Mouse (Mus musculus) heart, postnatal 0 days (tissue): Measurements from ENCODE around the gene Atp6v0c. TPM values are rescaled to one million over a fixed set of nuclear protein-coding genes. Genes with fewer than 3 reads are reported as not detected.

Source experiments
- ATAC-seq: fragments of 200-750 bp; cut with Nextera tagmentation; 2 replicates; pipeline ENCODE4 v1.8.0; 2017; ENCODE audit warnings: low read depth, moderate number of reproducible peaks, moderate library complexity; ENCODE audit not compliant: insufficient read depth
- DNase-seq: peaks from one replicate; pipeline ENCODE4 v3.0.0-alpha.2; 2016; ENCODE audit warnings: low spot score
- H3K27ac ChIP-seq: fragments of 300-500 bp; sonication (generic); 2 replicates; pipeline ENCODE4 v1.5.1; 2014; ENCODE audit warnings: low read depth, mild to moderate bottlenecking
- H3K27me3 ChIP-seq: fragments of 300-500 bp; sonication (generic); 2 replicates; pipeline ENCODE4 v1.6.1; 2014; ENCODE audit warnings: low read length, mixed read lengths; ENCODE audit not compliant: control insufficient read depth, insufficient read depth
- H3K36me3 ChIP-seq: fragments of 300-500 bp; sonication (generic); replicated peaks from 2 replicates; pipeline ENCODE4 v1.6.1; 2014; ENCODE audit warnings: low read length, mixed read lengths; ENCODE audit not compliant: control insufficient read depth, insufficient read depth
- H3K4me1 ChIP-seq: fragments of 300-500 bp; sonication (generic); 2 replicates; pipeline ENCODE4 v1.6.1; 2014; ENCODE audit warnings: antibody characterized with exemption; ENCODE audit not compliant: control insufficient read depth, insufficient read depth
- H3K4me2 ChIP-seq: fragments of 300-500 bp; sonication (generic); 2 replicates; pipeline ENCODE4 v1.6.1; 2014; ENCODE audit warnings: low read depth, mild to moderate bottlenecking, low read length, moderate library complexity
- H3K4me3 ChIP-seq: fragments of 300-500 bp; sonication (generic); 2 replicates; pipeline ENCODE4 v1.5.1; 2014; ENCODE audit warnings: low read depth, low read length
- H3K9ac ChIP-seq: fragments of 300-500 bp; sonication (generic); replicated peaks from 2 replicates; pipeline ENCODE4 v1.6.1; 2014; ENCODE audit warnings: low read depth, low read length, mixed read lengths
- H3K9me3 ChIP-seq: fragments of 300-500 bp; sonication (generic); replicated peaks from 2 replicates; pipeline ENCODE4 v1.6.1; 2016; ENCODE audit warnings: low read length; ENCODE audit not compliant: control insufficient read depth
- CTCF ChIP-seq: IDR thresholded peaks from 2 replicates; pipeline ENCODE4 v1.5.1; 2016; ENCODE audit warnings: antibody characterized with exemption, control low read depth, low read depth
- EP300 ChIP-seq: IDR thresholded peaks from 2 replicates; pipeline ENCODE4 v1.6.1; 2016; ENCODE audit warnings: antibody characterized with exemption, low read depth
- WGBS: fragments of 180-500 bp; shearing (Covaris S2); extraction: QIAGEN DNeasy Blood & Tissue Kit; methylation state at CpG from one replicate; pipeline ENCODE4 v1.1.7; 2014; 5-methylcytosine and 5-hydroxymethylcytosine counted together
- polyA plus RNA-seq: library from polyadenylated mRNA; unstranded; fragments of >200 nt; fragmentation: Nextera tagmentation; extraction: Ambion mirVana; gene quantifications from 2 replicates; pipeline ENCODE4 v1.2.1, GENCODE M21; 2015
- total RNA-seq: library from RNA; depleted of rRNA; stranded (reverse); fragments of >200 nt; gene quantifications from 2 replicates; pipeline ENCODE4 v1.2.3, GENCODE M21; 2014; ENCODE audit warnings: low replicate concordance

Gene Atp6v0c
- total and polyA plus RNA-seq, 2 experiments from 2014 or later: 238 to 570 TPM

DNA sequence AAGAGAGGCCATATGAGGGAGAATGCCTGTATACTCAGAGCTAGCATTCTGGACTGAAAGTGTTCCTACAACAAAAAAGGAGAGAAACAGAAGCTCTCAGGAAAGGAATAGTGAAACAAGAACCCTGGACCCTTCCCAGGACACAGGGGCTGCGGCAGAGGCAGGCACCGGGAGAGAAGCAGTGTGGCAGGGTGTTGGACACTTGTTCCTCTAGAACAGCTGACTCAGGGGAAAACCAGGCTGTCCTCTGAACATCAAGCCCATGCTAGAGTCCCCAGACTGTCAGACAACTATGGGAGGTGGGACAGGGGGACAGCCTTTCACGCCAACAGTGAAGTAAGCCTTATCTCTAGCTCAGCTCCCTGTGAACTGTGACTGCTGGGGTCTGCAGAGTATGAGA is 41.1 kb upstream of the Atp6v0c start:
- H3K9me3 ChIP-seq: no peaks in the 10 kb centered on the region
- DNase-seq (no peak), ATAC-seq (no peak)
- 91% methylated on average over 3 of the region's 3 CpGs for WGBS
- H3K4me3 ChIP-seq: no peak overlapping the region
- no peaks in the 10 kb centered on the region for H3K36me3 ChIP-seq
- H3K27ac ChIP-seq: no peak overlapping the region
- no peak overlapping the region for H3K4me2 ChIP-seq
- no peak overlapping the region for H3K9ac ChIP-seq
- TF ChIP-seq EP300 (no peak), CTCF (no peak)
- peaks cover 25% of the 10 kb centered on the region for H3K4me1 ChIP-seq
- H3K27me3 ChIP-seq: peaks cover 48% of the 10 kb centered on the region

DNA sequence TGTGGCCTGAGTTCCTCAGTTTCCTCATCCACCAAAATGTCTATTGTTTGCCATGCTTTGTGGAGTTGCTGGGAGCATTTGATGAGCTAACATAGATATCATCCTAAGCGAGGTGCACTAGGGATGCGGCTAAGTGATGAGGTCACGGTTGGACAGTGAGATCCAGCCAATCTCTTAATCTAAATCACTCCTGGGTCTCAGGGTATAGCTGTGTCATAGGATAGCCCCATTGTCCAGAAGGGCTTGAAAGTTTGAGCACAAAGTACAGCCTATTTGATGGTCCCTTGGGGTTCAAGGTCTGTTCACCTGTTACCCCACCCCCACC is 40.4 kb upstream of the Atp6v0c start:
- Histone ChIP-seq H3K4me3 (no peak overlapping the region), H3K9me3 (no peaks in the 10 kb centered on the region), H3K27me3 (peaks cover 48% of the 10 kb centered on the region), H3K4me1 (peaks cover 30% of the 10 kb centered on the region), H3K9ac (no peak overlapping the region), H3K4me2 (no peak overlapping the region), H3K27ac (no peak overlapping the region), H3K36me3 (no peaks in the 10 kb centered on the region)
- no peak for TF ChIP-seq EP300
- TF ChIP-seq CTCF: no peak
- WGBS: 71% methylated on average over 3 of the region's 3 CpGs
- no peak for DNase-seq
- no peak for ATAC-seq

DNA sequence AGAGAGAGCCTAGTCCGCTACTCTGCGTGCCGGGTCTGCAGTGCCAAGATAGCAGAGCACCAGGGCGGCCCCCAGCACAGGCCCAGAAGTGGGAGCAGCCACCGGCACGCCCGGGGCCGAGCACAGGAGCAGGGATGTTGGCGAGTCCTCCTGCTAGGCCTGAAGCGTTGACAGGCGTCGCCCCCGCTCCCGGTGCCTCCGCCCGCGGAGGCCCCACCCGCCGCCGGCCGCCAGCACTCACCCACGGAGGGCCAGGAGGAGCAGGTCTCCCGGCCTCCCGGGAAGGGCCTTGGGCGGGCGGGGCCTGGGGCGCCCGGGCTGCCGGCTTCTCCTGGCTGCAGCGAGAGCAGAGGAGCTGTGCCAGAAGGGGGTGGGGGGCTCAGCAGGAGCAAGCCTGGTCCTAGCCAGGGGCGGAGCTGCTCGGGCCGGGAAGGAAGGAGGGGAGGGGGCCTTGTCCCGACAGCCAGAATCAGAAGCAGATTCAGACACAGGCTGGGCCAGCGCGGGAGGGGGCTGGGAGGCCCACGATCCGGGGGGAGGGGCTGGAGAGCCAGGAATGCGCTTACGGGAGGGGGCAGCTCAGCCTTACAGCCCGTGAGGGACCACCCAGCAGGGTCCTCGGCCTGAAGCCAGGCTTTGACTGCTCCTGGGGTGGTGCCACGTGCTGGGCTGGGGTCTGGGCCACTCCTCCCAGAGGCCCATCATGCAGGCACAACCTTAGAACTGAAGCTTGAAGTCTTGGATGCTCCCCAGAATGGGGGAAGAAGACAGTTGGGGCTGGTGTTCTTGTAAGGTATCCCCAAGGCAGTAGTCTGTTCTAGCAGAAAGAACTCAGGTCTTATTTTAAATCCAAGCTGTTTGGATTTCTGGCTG is 39.8 kb upstream of the Atp6v0c start, which contains the start of gene Ntn3:
TSS of gene Ntn3 (minus strand) at position 489 of the 873 bp plus-strand sequence.
- Histone ChIP-seq H3K9ac (peak within 1 kb of the TSS; percentile 49), H3K4me2 (peak within 1 kb of the TSS; percentile 71), H3K27me3 (peaks cover 48% of the 10 kb centered on the region), H3K36me3 (no peaks in the 10 kb centered on the region), H3K9me3 (no peaks in the 10 kb centered on the region), H3K4me3 (peak within 1 kb of the TSS; percentile 39), H3K4me1 (peaks cover 36% of the 10 kb centered on the region), H3K27ac (no peak within 1 kb of the TSS)
- DNase-seq (no peak), ATAC-seq (peak; percentile 19; the same call in 1 of the 2 replicates)
- TF ChIP-seq CTCF: no peak
- WGBS: 4% methylated on average over 32 of the region's 43 CpGs

DNA sequence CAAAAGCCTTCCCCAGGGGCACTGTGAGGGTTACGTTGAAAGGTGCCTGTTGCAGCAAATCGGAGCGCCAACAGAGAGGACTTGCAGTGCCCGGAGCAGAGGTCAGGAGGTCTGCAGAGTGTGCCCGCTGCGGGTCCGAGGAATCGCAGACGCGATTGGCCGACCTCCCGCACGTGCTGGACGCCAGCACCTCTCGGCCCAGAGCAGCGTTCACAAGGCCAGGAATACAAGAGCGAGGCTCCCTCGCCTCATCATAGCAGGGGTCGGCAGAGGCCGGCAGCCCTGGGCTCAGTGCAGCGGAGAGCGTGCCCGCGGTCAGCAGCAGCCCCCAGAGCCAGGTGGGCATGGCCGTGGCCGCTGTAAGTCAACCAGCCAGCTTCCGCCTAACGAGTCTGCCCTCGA is 39.1 kb upstream of the Atp6v0c start:
- peak overlapping the region; percentile 71 for H3K4me2 ChIP-seq
- no peaks in the 10 kb centered on the region for H3K9me3 ChIP-seq
- TF ChIP-seq EP300 (no peak), CTCF (no peak)
- 5% methylated on average over 29 of the region's 29 CpGs for WGBS
- DNase-seq: no peak
- ATAC-seq: peak; percentile 7; the same call in 1 of the 2 replicates
- peaks cover 48% of the 10 kb centered on the region for H3K27me3 ChIP-seq
- peaks cover 43% of the 10 kb centered on the region for H3K4me1 ChIP-seq
- peak overlapping the region; percentile 49 for H3K9ac ChIP-seq
- H3K27ac ChIP-seq: no peak overlapping the region
- H3K4me3 ChIP-seq: peak overlapping the region; percentile 39
- H3K36me3 ChIP-seq: no peaks in the 10 kb centered on the region

DNA sequence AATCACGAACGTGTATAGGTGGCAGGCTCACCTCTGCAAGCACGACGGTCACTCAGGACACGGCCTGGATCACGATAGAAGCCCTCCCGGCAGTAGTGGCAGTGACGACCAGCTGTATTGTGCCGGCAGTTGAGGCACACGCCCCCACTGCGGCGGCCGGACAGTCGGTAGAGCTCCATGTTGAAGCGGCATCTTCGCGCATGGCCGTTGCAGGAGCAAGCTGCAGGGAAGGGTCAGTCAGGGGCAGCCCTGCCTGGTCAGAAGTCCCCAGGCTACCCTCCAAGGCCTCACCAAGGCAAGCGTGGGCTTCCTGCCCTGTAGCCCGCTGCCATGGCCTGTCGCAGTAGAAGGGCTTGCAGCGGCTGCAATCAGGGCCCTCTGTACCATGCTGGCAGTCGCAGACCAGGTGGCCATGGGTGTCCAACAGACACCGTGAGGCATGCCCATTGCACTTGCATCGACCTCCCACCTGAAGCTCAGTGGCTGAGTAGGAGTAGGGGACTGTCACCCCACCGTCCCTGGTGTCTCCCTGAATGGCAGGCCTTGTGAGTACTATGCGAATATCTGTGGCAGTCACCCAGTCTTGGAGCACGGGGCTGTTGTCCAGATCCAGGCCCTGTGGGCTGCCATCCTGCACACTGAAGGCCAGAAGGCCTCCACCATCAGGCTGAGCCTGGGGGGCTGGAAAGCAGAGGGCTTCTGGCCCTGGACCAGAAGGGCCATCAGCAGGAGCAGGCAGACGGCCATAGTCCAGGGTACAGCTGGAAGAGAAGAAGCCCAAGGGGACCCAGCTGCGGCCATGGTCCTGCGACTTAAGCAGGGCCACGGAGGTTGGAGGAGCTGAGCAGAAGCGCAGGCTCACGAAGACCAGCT is 38.5 kb upstream of the Atp6v0c start:
- DNase-seq (no peak), ATAC-seq (no peak)
- whole genome bisulfite sequencing: 79% methylated on average over 34 of the region's 34 CpGs
- Histone ChIP-seq H3K27me3 (peaks cover 48% of the 10 kb centered on the region), H3K4me2 (peak overlapping the region; percentile 71), H3K4me1 (peaks cover 49% of the 10 kb centered on the region), H3K9me3 (no peaks in the 10 kb centered on the region), H3K9ac (0 out of 2 replicates have a peak overlapping the region, but pooled peaks have one; percentile 49), H3K36me3 (no peaks in the 10 kb centered on the region), H3K27ac (no peak overlapping the region), H3K4me3 (peak overlapping the region; percentile 39; the same call in 1 of the 2 replicates)
- TF ChIP-seq EP300: no peak
- no peak for TF ChIP-seq CTCF
